Mouse (Mus musculus) heart, adult 2 months (tissue): ENCODE measurements around the gene Gls. TPM values are rescaled to one million over a fixed set of nuclear protein-coding genes. Genes with fewer than 3 reads are reported as not detected.

Experiments
- DNase-seq, 2 experiments: peaks; one replicate each; pipeline ENCODE4 v3.0.0; 2021
- H3K27ac ChIP-seq: fragments of 200-600 bp; 2 replicates; pipeline ENCODE4 v1.8.1; 2022
- H3K27me3 ChIP-seq: fragments of 200-500 bp; 2 replicates; pipeline ENCODE4 v1.6.1; 2012; ENCODE audit warnings: mild to moderate bottlenecking, low read length, inconsistent platforms, mixed read lengths; ENCODE audit not compliant: control insufficient read depth, insufficient read depth
- H3K36me3 ChIP-seq: fragments of 200-500 bp; 2 replicates; pipeline ENCODE4 v1.6.1; 2012; ENCODE audit warnings: low read length, inconsistent platforms; ENCODE audit not compliant: control insufficient read depth, insufficient read depth
- H3K4me1 ChIP-seq: fragments of 200-500 bp; 2 replicates; pipeline ENCODE4 v1.6.1; 2011; ENCODE audit warnings: low read length; ENCODE audit not compliant: control insufficient read depth, insufficient read depth
- H3K4me3 ChIP-seq: fragments of 200-600 bp; 2 replicates; pipeline ENCODE4 v1.8.1; 2022
- H3K79me2 ChIP-seq: fragments of 200-500 bp; replicated peaks from 2 replicates; pipeline ENCODE4 v1.6.1; 2012; ENCODE audit warnings: mild to moderate bottlenecking, inconsistent platforms, low read length, moderate library complexity, mixed read lengths; ENCODE audit not compliant: control insufficient read depth, insufficient read depth
- H3K9ac ChIP-seq: fragments of 200-500 bp; 2 replicates; pipeline ENCODE4 v1.6.1; 2012; ENCODE audit warnings: low read depth, mild to moderate bottlenecking, control low read depth, inconsistent platforms, low read length, mixed read lengths
- CTCF ChIP-seq: fragments of 200-600 bp; IDR thresholded peaks from 2 replicates; pipeline ENCODE4 v1.8.1; 2022; ENCODE audit warnings: antibody characterized with exemption, mild to moderate bottlenecking, moderate library complexity
- EP300 ChIP-seq: fragments of 200-500 bp; IDR thresholded peaks from 2 replicates; pipeline ENCODE4 v1.6.1; 2011; ENCODE audit warnings: low read depth, low read length, control low read depth; ENCODE audit not compliant: insufficient read depth
- POLR2A ChIP-seq: fragments of 200-500 bp; IDR thresholded peaks from 2 replicates; pipeline ENCODE4 v1.6.1; 2011; ENCODE audit warnings: mild to moderate bottlenecking, low read depth, low read length, control low read depth; ENCODE audit not compliant: insufficient read depth
- WGBS: fragments of 180-500 bp; shearing (Covaris S2); methylation state at CpG from one replicate; pipeline ENCODE4 v1.1.7; 2018; 5-methylcytosine and 5-hydroxymethylcytosine counted together
- intact Hi-C: fragments of 180-260 bp; cut with DNase I; formaldehyde crosslinking; loops from one replicate; pipeline ENCODE4 v1.15.1; 2025
- polyA plus RNA-seq: library from polyadenylated mRNA; depleted of rRNA; stranded (reverse); fragments of >200 nt; gene quantifications from 2 replicates; pipeline ENCODE4 v1.2.3, GENCODE M21; 2012
- total RNA-seq, 2 experiments: library from RNA; stranded (reverse); gene quantifications; 2 replicates each; pipeline ENCODE4 v1.2.3; 2021

Gene Gls
- total and polyA plus RNA-seq, 3 experiments, result 15.7 to 90.0 (median 79.5) TPM

DNA sequence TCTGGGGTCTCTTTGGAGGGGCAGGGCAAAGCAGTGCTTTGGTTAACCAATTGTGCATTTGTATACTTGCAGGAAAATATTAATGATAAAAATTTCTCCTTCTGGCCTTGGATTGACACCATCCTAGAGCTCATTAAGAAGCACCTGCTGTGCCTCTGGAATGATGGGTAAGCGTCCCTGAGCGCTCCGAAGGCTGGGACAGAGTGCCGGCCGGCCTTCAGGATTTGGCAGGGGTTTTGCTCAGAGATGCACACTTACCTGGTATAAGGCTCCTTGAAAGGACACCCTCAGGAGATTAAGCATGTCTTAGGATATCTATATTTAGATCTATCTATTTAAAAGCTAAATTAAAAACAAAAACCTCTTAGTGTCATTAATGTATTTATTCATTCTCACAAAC lies 81.9 kb downstream of the Gls start:
- Histone ChIP-seq H3K27me3 (no peaks in the 10 kb centered on the region), H3K36me3 (peaks cover 8% of the 10 kb centered on the region), H3K4me1 (peaks cover 15% of the 10 kb centered on the region), H3K79me2 (no peaks in the 10 kb centered on the region), H3K27ac (peak overlapping the region; percentile 56), H3K9ac (no peak overlapping the region), H3K4me3 (no peak overlapping the region)
- DNase-seq, result no peak
- 95% methylated on average over 5 of the region's 5 CpGs for WGBS
- intact Hi-C loops, result no loop called here
- TF ChIP-seq POLR2A (no peak), EP300 (no peak), CTCF (no peak)

DNA sequence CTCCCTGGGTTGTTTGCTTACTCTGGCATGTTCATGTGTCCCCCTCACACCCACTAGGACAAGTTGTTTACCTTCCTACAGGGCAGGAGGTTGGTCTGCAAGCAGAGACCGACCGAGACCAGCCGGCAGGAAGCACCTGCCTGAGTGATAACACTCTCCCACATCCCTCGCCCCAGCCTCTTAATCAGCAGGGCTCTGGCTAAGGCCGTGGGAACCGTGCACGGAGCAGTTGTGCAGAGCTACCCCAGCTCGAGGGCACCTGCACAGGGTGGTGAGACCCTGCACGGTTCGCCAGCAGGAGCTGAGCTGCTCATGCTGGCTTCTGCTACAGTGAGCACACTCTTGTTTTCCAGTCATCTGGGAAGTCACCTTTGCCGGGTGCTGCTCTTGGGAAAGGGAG lies 82.4 kb downstream of the Gls start:
- H3K27me3 ChIP-seq, result no peaks in the 10 kb centered on the region
- DNase-seq, result peak; percentile 40 to 44
- H3K4me3 ChIP-seq, result no peak overlapping the region
- peaks cover 8% of the 10 kb centered on the region for H3K36me3 ChIP-seq
- no peak overlapping the region for H3K9ac ChIP-seq
- peak overlapping the region; percentile 56 for H3K27ac ChIP-seq
- 52% methylated on average over 11 of the region's 11 CpGs for WGBS
- TF ChIP-seq EP300 (peak; percentile 90; the same call in 1 of the 2 replicates), POLR2A (0 out of 2 replicates have a peak, but pooled peaks have one; percentile 28), CTCF (no peak)
- H3K4me1 ChIP-seq, result peaks cover 15% of the 10 kb centered on the region
- intact Hi-C loops, result no loop called here
- H3K79me2 ChIP-seq, result no peaks in the 10 kb centered on the region

DNA sequence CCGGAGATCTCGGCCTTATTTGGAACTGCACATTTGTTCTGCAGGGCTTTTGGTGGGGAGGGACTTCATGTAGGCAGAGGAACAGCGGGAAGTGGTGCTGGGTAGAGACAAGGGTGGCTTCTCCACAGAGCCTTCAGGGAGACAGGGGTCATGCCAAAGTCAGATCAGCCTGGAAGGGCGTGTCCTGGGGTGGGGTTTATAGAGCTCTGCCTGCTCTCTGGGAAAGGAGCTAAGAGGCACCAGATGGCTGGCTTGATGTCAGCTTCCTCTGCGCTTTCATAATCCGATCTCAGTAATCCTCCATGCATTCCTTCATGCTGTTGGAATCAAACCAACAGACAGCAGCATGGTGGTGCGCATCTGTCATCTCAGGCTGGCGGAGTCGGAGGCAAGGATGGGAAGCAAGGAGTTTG lies 83.1 kb downstream of the Gls start:
- intact Hi-C loops, result loop anchor here (10.0 kb wide), 1 partner anchor 485 kb away; the partner anchor contains the start of gene Nemp2
- peak overlapping the region; percentile 56 for H3K27ac ChIP-seq
- peak; percentile 61 to 68 for DNase-seq

DNA sequence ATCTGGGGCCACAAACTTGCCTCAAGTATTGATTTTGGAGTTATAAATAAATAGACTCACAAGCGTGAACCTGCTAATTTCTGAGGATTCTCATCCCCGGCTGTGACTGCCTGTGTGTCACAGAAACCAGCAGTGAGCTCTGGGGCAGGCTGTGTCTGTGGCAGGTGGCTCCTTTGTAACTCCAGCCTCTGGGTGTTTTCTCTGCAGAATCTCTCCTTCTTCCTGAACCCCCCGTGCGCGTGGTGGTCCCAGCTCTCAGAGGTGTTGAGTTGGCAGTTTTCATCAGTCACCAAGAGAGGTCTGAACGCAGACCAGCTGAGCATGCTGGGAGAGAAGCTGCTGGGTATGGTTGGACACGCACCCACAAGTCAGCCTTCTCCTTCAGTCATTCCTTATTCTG lies 84.3 kb downstream of the Gls start:
- Histone ChIP-seq H3K9ac (no peak overlapping the region), H3K4me3 (no peak overlapping the region), H3K27me3 (no peaks in the 10 kb centered on the region), H3K4me1 (peaks cover 15% of the 10 kb centered on the region), H3K36me3 (peaks cover 8% of the 10 kb centered on the region), H3K79me2 (no peaks in the 10 kb centered on the region), H3K27ac (no peak overlapping the region)
- WGBS, result 83% methylated on average over 7 of the region's 7 CpGs
- intact Hi-C loops, result loop anchor here (10.0 kb wide), 1 partner anchor 486 kb away; the partner anchor contains the start of gene Nemp2
- TF ChIP-seq POLR2A (no peak), EP300 (no peak), CTCF (no peak)
- no peak for DNase-seq

More for the DNA sequence above, 83.1 kb downstream of the Gls start:
- no peaks in the 10 kb centered on the region for H3K79me2 ChIP-seq
- peaks cover 8% of the 10 kb centered on the region for H3K36me3 ChIP-seq
- H3K4me3 ChIP-seq, result no peak overlapping the region
- 38% methylated on average over 9 of the region's 9 CpGs for WGBS
- H3K4me1 ChIP-seq, result peaks cover 15% of the 10 kb centered on the region
- TF ChIP-seq EP300, result no peak
- no peak for TF ChIP-seq CTCF
- no peak for TF ChIP-seq POLR2A
- H3K27me3 ChIP-seq, result no peaks in the 10 kb centered on the region
- H3K9ac ChIP-seq, result no peak overlapping the region

DNA sequence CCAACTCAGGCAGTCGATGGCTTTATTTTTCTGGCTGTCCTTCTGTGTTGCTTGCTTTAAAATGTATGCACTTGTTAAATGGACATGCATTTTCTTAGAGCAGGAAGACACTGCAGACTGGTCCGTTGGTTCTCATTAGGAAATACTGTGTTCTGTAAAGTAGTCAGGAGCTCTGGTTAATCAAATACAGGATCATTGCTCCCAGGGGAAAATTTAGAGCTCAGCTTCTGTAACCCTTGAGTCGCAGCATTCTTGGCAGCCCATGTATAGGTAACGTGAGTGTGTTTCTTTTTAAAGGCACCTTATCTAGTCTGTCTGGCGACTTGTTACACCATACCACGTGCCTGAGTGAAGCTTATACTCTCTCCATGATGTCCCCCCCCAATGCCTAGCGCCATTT lies 84.9 kb downstream of the Gls start:
- H3K27me3 ChIP-seq, result no peaks in the 10 kb centered on the region
- intact Hi-C loops, result loop anchor here (10.0 kb wide), 1 partner anchor 487 kb away; the partner anchor contains the start of gene Nemp2
- TF ChIP-seq CTCF (no peak), POLR2A (no peak), EP300 (no peak)
- 55% methylated on average over 7 of the region's 7 CpGs for WGBS
- H3K4me3 ChIP-seq, result no peak overlapping the region
- DNase-seq, result no peak
- H3K36me3 ChIP-seq, result peaks cover 8% of the 10 kb centered on the region
- no peaks in the 10 kb centered on the region for H3K79me2 ChIP-seq
- H3K27ac ChIP-seq, result no peak overlapping the region
- peaks cover 15% of the 10 kb centered on the region for H3K4me1 ChIP-seq
- no peak overlapping the region; the same call in 1 of the 2 replicates for H3K9ac ChIP-seq

DNA sequence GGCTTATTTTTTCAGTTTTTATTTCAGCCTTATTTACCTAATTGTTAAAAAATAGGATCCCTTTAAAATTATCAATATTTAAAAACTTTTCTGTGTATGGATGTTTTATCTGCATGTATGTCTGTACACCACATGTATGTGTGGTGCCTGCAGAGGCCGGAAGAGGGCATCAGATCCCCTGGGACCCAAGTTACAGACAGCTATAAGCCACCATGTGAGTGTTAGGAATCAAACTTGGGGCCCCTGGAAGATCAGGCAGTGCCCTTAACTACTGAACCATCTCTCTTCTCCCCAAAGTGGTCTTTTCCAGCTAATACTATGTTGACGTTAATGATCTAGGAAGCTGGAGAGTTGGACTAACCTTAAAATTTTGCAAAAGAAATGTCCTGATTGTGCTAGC lies 85.6 kb downstream of the Gls start:
- Histone ChIP-seq H3K27ac (no peak overlapping the region), H3K79me2 (no peaks in the 10 kb centered on the region), H3K4me1 (peaks cover 13% of the 10 kb centered on the region), H3K36me3 (peaks cover 8% of the 10 kb centered on the region), H3K4me3 (no peak overlapping the region), H3K9ac (no peak overlapping the region), H3K27me3 (no peaks in the 10 kb centered on the region)
- no peak for DNase-seq
- 69% methylated on average over 2 of the region's 2 CpGs for WGBS
- intact Hi-C loops, result loop anchor here (10.0 kb wide), 1 partner anchor 487 kb away; the partner anchor contains the start of gene Nemp2
- TF ChIP-seq EP300, result no peak
- TF ChIP-seq CTCF, result peak; percentile 27
